Mouse (Mus musculus) CD4-positive naive resting alpha-beta T cell, adult 57 days (primary cell): Measurements from ENCODE around the gene Snrpb. TPM values are rescaled to one million over a fixed set of nuclear protein-coding genes. Genes with fewer than 3 reads are reported as not detected.

Source experiments
- total RNA-seq: library from RNA; stranded (reverse); gene quantifications from one replicate; pipeline ENCODE4 v1.2.4, GENCODE M21; 2023

Gene Snrpb
- total RNA-seq = 191 TPM

DNA sequence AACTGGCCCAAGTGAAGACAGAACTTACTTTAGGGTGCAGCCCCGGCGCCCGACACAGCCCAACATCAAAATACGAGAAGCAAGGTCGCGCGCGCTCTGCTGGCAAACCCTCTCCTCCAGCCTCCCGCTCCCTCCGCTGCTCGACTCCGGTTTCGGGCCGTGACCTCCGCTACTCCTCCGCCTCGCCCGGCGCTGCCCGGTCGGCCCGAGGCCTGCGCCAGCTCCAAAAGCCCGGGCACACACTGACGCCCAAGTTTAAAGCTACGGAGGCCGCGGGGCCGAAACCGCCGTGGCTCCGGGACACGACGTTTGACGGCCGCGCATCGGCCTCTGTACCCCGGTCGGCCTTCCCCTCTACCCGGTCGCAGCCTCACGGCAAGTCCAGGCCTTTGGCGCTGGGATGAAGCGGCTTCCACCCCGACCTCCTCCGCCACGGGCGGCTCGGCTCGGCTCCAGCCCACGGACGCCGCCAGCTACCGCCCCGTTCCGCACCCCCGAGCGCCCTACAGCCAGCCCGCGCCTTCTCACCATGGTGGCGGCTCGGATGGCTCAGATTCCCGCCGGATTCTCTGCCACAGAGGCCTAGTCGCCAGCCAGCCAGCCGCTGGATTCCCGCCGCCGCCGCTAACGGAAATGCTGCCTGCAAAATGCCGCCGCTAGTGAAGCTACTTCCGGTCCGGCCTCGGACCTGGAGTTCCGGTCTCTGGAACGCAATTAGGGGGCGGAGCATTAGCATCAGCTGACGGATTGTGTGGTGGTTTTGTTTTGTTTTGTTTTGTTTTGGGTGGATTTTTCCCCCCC lies at the start of gene Snrpb:
Snrpb (minus strand) TSS at position 698 of the 801 bp plus-strand sequence.

DNA sequence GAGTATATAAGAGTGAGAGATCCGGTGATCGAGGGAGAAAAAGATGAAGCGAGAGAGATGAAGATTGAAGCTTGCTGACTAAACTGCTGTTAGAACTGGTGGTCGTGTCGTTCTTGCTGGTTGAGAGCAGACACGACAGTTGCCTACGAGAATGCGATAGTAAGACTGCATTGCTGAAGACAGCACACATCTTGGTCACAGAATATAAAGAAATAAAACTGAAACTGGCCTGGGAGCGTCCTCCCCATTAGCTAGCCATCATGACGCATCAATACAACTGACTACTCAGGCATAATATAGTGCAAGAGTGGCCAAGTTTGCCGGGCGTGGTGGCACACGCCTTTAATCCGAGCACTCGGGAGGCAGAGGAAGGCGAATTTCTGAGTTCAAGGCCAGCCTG lies 15.7 kb upstream of the Snrpb start, which contains the start of gene Tmc2:
Tmc2 (plus strand) TSS at position 301 of the 400 bp plus-strand sequence.

Other genes with a start within 250 kb of the Snrpb start
- not detected for gene Tgm3, start 167.1 kb downstream of the Snrpb start, total RNA-seq
- not detected for gene Tgm6, start 67.0 kb downstream of the Snrpb start, total RNA-seq
- not detected for gene Tmc2, start 15.8 kb upstream of the Snrpb start, total RNA-seq
- gene Nop56, start 95.0 kb upstream of the Snrpb start, total RNA-seq = 424 TPM
- 127 TPM for gene Idh3b, start 105.1 kb upstream of the Snrpb start, total RNA-seq
- gene Ebf4, start 115.8 kb upstream of the Snrpb start, total RNA-seq = not detected
- 0.65 TPM for gene Cpxm1, start 218.2 kb upstream of the Snrpb start, total RNA-seq
- not detected for gene Gm28372, start 225.8 kb upstream of the Snrpb start, total RNA-seq
- gene 1700020A23Rik, start 225.9 kb upstream of the Snrpb start, total RNA-seq = not detected
- gene Tmem239, start 227.1 kb upstream of the Snrpb start, total RNA-seq = not detected
- gene Vps16, start 244.9 kb upstream of the Snrpb start, total RNA-seq = 132 TPM
- gene Pced1a, start 245.3 kb upstream of the Snrpb start, total RNA-seq = 26.0 TPM